Mouse (Mus musculus) intestine, embryonic 14.5 days (tissue): ENCODE results near the gene Btbd9. TPM values are rescaled to one million over a fixed set of nuclear protein-coding genes. Genes with fewer than 3 reads are reported as not detected.

Experiments
- ATAC-seq: fragments of 200-750 bp; cut with Nextera tagmentation; replicated peaks from 2 replicates; pipeline ENCODE4 v1.8.0; 2017; ENCODE audit warnings: low read depth, moderate number of reproducible peaks, moderate TSS enrichment, moderate library complexity; ENCODE audit not compliant: low FRiP score, low TSS enrichment
- DNase-seq: peaks from one replicate; pipeline ENCODE4 v3.0.0-alpha.2; 2018; ENCODE audit warnings: low spot score
- H3K27ac ChIP-seq: fragments of 300-500 bp; sonication (generic); 2 replicates; pipeline ENCODE4 v1.5.1; 2014; ENCODE audit warnings: low read depth, mild to moderate bottlenecking, control low read depth
- H3K27me3 ChIP-seq: fragments of 300-500 bp; sonication (generic); replicated peaks from 2 replicates; pipeline ENCODE4 v1.6.1; 2014; ENCODE audit warnings: low read length, control low read depth; ENCODE audit not compliant: control insufficient read depth, insufficient read depth
- H3K36me3 ChIP-seq: fragments of 300-500 bp; sonication (generic); 2 replicates; pipeline ENCODE4 v1.6.1; 2014; ENCODE audit warnings: low read length, control low read depth; ENCODE audit not compliant: control insufficient read depth, insufficient read depth
- H3K4me1 ChIP-seq: fragments of 300-500 bp; sonication (generic); replicated peaks from 2 replicates; pipeline ENCODE4 v1.6.1; 2014; ENCODE audit warnings: low read length, control low read depth, mixed read lengths; ENCODE audit not compliant: control insufficient read depth, insufficient read depth
- H3K4me2 ChIP-seq: fragments of 300-500 bp; sonication (generic); 2 replicates; pipeline ENCODE4 v1.6.1; 2014; ENCODE audit warnings: low read length
- H3K4me3 ChIP-seq: fragments of 300-500 bp; sonication (generic); 2 replicates; pipeline ENCODE4 v1.5.1; 2014; ENCODE audit warnings: low read depth, low read length, control low read depth, mixed read lengths
- H3K9ac ChIP-seq: fragments of 300-500 bp; sonication (generic); 2 replicates; pipeline ENCODE4 v1.6.1; 2014; ENCODE audit warnings: mild to moderate bottlenecking, low read length
- H3K9me3 ChIP-seq: fragments of 300-500 bp; sonication (generic); 2 replicates; pipeline ENCODE4 v1.6.1; 2016; ENCODE audit warnings: low read length, control low read depth; ENCODE audit not compliant: control insufficient read depth
- WGBS: fragments of 180-500 bp; shearing (Covaris S2); extraction: QIAGEN DNeasy Blood & Tissue Kit; methylation state at CpG from one replicate; pipeline ENCODE4 v1.1.7; 2014; 5-methylcytosine and 5-hydroxymethylcytosine counted together
- polyA plus RNA-seq: library from polyadenylated mRNA; unstranded; fragments of >200 nt; fragmentation: Nextera tagmentation; extraction: Ambion mirVana; gene quantifications from 2 replicates; pipeline ENCODE4 v1.2.1, GENCODE M21; 2014

The Btbd9 gene
- polyA plus RNA-seq, 1 experiment from 2014 or later, result 53.7 TPM

DNA sequence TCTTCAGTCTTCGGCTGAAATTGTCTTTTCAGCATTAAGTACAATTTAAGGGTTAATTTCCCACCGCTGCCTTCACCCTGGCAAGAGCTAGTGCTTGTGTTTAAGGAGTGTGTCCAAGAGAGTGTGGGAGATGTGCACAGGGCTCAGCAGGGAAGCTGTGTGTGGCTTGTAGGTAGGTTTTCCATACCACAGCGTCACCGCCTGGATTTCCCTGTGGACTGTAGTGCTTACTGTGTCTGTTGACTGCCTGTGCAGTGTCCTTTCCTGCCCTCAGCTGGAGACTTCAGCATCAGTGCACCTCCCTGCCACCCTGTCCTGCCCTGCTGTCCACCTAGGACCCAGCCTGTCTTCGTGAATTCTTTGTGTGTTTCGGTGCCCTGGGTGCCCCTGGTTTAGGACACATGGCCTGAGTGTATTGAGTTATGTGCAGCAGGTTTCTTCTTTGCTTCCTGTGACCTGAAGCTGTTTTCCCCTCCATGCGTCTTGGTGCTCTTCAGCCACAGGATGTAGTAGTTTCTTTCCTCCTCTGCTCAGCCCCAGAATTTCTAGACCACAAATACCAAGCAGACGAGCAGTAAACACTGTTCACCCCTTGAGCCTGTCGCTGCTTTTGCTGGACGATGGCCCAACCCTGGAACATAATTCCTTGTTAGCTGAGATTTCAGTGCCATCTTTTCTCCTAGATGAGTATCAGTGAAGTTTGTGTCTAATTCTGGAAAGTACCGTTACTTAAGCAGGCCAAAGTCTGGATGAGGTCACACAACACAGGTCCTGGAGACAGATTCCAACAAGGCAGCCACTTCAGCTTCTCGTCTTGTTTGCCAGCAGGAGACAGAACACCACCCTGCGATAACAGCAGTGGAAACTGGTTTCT, 376.7 kb downstream of the Btbd9 start:
- no peak for ATAC-seq
- 66% methylated on average over 13 of the region's 13 CpGs for WGBS

DNA sequence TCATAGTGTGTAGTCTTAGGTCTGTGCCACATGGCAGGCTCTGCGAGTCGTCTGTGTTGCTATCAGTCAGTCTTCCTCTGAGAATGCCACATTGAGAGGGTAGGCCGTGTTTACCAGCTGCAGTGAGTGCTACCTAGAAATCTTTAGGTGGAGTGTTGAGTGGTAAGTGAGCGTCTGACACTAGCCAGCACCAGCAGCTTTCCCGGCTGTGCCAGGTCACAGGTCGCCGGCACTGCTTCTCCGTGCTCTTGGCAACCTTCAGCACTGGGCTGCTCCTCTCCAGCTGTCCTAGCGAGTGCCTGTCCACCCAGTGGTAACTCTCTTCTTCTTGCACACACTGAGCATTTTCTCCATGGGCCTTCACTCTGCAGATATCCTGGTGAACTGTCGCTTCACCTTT, 377.9 kb downstream of the Btbd9 start:
- Histone ChIP-seq H3K4me3 (no peak overlapping the region), H3K27me3 (no peaks in the 10 kb centered on the region), H3K9ac (no peak overlapping the region), H3K27ac (no peak overlapping the region), H3K4me2 (no peak overlapping the region), H3K4me1 (peaks cover 29% of the 10 kb centered on the region), H3K36me3 (peaks cover 7% of the 10 kb centered on the region; the same call in 1 of the 2 replicates), H3K9me3 (no peaks in the 10 kb centered on the region)
- DNase-seq (no peak), ATAC-seq (no peak)
- 51% methylated on average over 10 of the region's 10 CpGs for WGBS

More for the DNA sequence above, 376.7 kb downstream of the Btbd9 start:
- Histone ChIP-seq H3K27ac (no peak overlapping the region), H3K4me2 (no peak overlapping the region), H3K4me3 (no peak overlapping the region), H3K9me3 (no peaks in the 10 kb centered on the region), H3K36me3 (peaks cover 7% of the 10 kb centered on the region; the same call in 1 of the 2 replicates), H3K27me3 (no peaks in the 10 kb centered on the region), H3K4me1 (peaks cover 29% of the 10 kb centered on the region), H3K9ac (no peak overlapping the region)
- DNase-seq, result no peak

DNA sequence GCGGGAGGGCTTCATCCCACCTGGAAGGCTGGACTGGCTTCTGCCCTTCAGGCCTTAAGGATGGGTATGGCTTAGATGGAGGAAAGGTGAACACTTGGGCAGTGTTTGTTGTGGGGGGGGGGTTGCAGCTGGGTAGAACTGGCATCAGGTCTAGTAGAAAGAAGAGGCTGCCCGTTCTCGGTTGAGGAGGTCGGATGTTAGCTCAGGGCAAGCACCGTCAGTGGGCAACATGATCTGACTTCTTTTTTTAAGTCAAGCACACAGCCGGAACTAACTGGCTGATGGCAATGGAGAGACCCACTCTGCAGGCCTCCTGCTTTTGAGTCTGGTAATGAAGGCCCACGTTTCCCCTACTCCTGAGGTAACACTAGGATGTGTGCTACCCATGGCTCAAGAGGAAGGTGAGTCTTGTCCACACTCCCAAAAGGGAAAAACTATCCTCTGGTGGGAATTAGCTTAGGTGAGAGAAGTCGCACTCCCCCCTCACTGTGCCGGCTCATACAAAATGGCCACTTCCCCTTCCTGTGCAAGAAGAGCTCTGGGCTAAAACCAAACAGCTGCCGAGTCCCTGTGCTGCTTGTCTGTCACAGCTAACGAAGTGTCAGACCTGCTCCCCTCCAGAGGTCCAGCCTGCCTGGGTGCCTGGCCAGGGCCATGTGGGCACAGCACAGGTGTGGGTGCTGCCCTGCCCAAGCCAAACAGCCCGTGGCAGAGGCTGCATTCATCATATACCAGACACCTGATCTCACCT, 378.8 kb downstream of the Btbd9 start:
- peaks cover 29% of the 10 kb centered on the region for H3K4me1 ChIP-seq

DNA sequence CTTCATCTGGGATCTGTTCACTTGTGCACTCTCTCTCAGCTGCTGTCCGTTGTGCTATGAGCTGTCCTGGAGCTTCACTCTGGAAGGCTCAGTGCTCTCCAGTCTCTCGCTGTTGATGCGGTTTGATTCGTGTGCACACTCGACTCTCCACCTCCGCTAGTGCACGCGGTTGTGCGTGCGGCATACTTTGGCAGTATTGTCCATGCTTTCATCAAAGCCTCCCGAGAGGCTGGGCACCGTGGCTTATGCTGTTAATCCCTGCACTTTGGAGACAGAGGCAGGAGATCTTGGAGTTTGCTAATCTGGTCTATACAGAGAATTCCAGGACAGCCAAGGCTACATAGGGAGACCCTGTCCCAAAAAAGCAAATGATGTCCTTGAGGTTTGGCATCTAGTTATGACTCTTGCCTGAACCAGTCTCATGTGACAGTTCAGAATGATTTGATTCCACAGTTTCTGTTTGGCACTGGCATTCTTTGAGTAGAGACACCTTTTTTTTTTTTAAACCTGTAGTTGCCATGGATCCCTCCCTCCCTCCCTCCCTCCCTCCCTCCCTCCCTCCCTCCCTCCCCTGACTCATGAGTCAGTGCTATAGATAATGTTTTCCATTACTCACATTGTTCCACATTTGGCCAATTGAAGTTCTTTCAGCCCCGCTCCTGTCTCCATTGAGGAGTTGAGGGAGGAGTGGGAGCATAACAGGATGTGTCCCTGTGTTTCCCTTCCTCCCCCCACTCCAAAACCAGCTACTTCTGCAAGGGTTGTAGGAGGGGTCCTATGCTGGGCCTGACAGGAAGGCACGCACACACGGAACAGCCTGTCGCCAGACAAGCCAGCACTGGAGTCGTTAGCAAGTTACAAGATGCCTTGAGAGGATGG, 379.6 kb downstream of the Btbd9 start:
- Histone ChIP-seq H3K9ac (no peak overlapping the region), H3K36me3 (peaks cover 16% of the 10 kb centered on the region), H3K27me3 (no peaks in the 10 kb centered on the region), H3K4me3 (no peak overlapping the region), H3K27ac (no peak overlapping the region), H3K4me1 (peaks cover 29% of the 10 kb centered on the region), H3K9me3 (no peaks in the 10 kb centered on the region), H3K4me2 (no peak overlapping the region)
- 72% methylated on average over 17 of the region's 17 CpGs for WGBS
- ATAC-seq (no peak), DNase-seq (no peak)

More for the DNA sequence above, 378.8 kb downstream of the Btbd9 start:
- Histone ChIP-seq H3K9ac (no peak overlapping the region), H3K27me3 (no peaks in the 10 kb centered on the region), H3K36me3 (peaks cover 15% of the 10 kb centered on the region), H3K9me3 (no peaks in the 10 kb centered on the region), H3K27ac (no peak overlapping the region), H3K4me2 (no peak overlapping the region), H3K4me3 (no peak overlapping the region)
- WGBS, result 65% methylated on average over 12 of the region's 12 CpGs
- no peak for DNase-seq
- ATAC-seq, result 0 out of 2 replicates have a peak, but pooled peaks have one; percentile 16

DNA sequence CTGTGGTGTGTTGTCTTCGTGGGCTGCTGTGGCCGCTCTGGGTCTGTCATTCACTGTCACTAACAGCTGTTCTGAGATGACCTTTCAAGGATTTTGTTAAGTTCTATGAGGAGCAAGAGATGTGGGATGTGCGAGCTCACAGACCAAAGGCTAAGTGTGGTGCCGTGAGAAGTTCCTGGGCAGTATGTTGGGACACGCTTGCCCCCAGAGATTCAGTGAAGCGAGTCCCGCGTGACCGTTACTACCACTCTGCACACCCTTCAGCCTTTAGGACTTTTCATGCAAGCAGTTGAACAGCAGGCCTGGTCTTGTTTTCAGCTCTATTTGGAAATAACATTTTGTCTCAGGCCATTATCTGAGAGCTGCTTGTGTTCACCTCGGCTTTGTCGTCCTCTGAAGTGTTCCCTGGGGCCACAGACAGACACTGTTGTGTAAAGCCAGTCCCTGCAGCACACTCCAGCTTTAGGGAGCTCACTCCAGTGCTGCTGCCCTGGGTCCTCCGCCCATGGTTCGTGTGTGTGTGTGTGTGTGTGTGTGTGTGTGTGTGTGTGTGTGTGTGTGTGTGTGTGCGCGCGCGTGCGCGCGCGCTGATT, 380.6 kb downstream of the Btbd9 start:
- Histone ChIP-seq H3K9ac (no peak overlapping the region), H3K36me3 (peaks cover 16% of the 10 kb centered on the region), H3K9me3 (no peaks in the 10 kb centered on the region), H3K4me2 (no peak overlapping the region), H3K4me1 (peaks cover 24% of the 10 kb centered on the region), H3K4me3 (no peak overlapping the region), H3K27ac (no peak overlapping the region), H3K27me3 (no peaks in the 10 kb centered on the region)
- WGBS, result 89% methylated on average over 19 of the region's 21 CpGs
- DNase-seq (no peak), ATAC-seq (no peak)

DNA sequence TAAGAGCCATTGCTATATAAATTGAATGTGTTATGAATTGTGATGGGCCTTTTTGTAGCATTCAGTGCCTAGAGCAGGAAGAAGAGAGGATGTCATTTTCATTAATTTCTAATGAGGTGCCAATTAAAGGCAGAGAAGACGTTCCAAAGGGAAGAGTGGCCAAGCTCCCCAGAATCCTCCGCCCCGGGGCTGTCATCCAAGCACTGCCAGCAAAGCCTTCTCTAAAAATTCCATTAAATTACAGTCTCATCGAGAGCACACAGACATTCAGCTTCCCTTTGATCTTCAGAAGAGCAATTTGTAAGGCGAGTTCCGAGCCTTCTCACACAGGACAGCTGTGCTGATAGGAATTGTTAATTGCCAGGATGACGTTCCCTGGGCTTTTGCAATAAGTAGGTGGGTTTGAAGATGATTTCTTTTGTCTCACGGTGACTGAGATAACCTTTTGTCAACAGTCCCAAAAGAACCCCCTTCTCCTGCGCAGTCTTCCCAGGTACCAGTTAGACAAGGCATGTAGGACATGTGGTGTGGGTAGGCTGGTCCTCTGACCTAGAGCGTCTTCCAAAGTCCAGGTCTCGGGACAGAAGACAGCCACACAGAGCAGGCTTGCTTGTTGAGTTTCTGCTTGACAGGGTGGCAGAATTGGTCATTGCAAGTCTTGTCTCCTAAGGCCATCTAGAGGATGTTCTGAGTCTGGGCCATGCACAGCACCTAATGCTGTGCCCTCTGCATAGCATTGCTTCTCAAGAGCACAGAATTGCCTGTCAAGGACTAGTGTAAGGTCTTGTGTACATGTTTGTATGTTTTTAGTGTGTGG, 381.5 kb downstream of the Btbd9 start:
- Histone ChIP-seq H3K9me3 (no peaks in the 10 kb centered on the region), H3K4me3 (no peak overlapping the region), H3K4me1 (peaks cover 22% of the 10 kb centered on the region), H3K9ac (no peak overlapping the region), H3K27ac (no peak overlapping the region), H3K4me2 (no peak overlapping the region), H3K36me3 (peaks cover 16% of the 10 kb centered on the region), H3K27me3 (no peaks in the 10 kb centered on the region)
- ATAC-seq (no peak), DNase-seq (no peak)
- WGBS, result 66% methylated on average over 11 of the region's 11 CpGs

DNA sequence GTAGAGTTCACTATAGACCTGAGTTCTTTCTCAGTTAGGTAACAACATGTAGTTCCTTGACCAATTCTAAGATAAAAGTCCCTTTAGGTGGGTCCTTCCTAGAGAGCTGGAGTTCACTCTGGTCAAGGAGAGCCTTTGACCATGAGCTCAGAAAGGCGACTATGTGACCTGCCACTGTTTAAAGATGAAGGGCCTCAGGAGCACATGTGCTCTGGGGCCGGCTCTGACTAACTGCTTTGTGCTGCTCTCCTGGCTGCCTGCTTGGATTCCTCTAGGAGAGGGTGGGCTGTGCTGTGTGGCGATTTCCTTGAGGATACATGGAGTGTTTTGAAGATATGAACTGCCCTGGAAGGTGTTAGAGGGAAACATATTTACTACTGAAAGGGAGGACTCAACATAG, 382.2 kb downstream of the Btbd9 start:
- Histone ChIP-seq H3K27me3 (no peaks in the 10 kb centered on the region), H3K4me3 (no peak overlapping the region), H3K9ac (no peak overlapping the region), H3K9me3 (no peaks in the 10 kb centered on the region), H3K36me3 (peaks cover 16% of the 10 kb centered on the region), H3K4me2 (no peak overlapping the region), H3K27ac (no peak overlapping the region), H3K4me1 (peaks cover 16% of the 10 kb centered on the region)
- WGBS, result 58% methylated on average over 3 of the region's 3 CpGs
- no peak for ATAC-seq
- no peak for DNase-seq
